Mouse (Mus musculus): ENCODE measurements around the gene Gm9970.

DNA sequence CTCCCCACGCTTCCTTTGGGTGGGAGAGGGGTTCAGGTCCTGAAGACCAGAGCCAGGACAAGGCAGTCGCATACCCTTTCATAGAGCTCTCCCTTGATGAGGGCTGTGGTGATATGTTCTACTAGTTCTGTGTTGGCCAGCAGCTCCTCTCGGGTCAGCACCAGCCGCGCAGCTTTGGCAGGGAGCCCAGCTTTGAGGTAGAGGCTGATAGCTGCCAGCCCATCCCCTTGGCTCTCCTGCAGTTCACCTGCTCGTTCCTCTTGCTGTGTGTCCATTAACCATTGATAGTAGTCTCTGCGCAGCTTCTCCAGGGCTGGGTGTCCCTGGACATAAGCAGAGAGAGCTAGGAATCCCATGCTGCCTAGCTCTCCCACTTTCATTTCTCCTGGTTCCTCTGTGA, 25.1 kb upstream of the Gm9970 start:
- no peak for TF ChIP-seq POLR2A (IDR thresholded peaks at IDR 0.05; ENCODE audit: insufficient read depth, low read length)
- no peak for TF ChIP-seq EP300 (IDR thresholded peaks at IDR 0.05; ENCODE audit: insufficient read depth, low read depth, low read length)

Measured in ES-Bruce4 (cell line).